In the genomic region with DNA sequence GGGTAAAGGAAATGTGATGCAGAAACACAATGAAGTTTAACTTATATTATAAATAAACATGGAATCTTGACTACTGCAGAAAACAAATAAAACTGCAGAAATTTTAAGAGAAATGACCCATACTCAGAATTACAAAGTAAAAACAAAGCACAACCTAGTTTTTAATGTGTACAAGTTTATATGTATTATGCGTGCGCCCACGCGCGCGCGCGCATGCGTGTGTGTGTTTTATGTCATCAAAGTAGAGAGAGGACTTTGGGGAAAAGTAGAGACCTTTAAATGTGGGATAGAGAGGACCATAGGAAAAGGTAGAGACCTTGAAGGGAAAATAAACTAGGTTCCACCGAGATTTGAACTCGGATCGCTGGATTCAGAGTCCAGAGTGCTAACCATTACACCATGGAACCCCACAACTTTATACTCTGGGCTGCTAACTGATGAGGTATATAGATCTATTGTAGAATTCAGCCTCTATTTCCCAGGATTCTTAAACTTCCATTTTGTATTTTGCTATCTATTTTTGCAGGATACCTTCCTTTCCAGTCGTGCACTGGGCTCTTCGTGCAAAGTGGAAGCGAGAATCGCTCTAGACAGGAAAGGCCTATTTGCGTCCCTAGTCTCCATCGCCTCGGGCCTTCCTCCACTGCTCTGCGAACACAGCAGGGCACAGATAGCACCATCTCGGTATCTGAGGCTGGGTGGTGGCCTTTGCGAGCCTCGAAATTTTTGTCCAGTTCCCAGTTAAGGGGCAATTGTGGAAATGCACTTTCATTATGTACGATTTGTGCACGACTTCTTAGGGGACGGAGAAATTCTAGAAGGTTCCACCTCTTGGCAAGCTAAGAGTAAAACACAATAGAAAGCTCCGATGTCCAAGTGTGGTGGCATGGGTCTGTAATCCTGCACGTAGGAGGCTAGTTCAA, we compare ENCODE assay signal across 8 mouse cellular contexts. TPM values are rescaled to one million over a fixed set of nuclear protein-coding genes. Genes with fewer than 3 reads are reported as not detected.
DNase-seq lines count a peak whose midpoint lies in the region; ATAC-seq and TF ChIP-seq lines count a peak whose summit lies in the region.

No protein-coding gene starts in this region.

- H3K4me2 ChIP-seq in hindbrain, embryonic 16.5 days (ENCODE audit: low read length): peak overlapping the region; percentile 46
- peak overlapping the region; percentile 17; the same call in 1 of the 2 replicates for H3K4me2 ChIP-seq in midbrain, embryonic 12.5 days (replicated peaks)

- no peak for TF ChIP-seq CTCF in testis, adult 2 months (IDR thresholded peaks at IDR 0.05; ENCODE audit: control insufficient read depth, insufficient read depth, insufficient replicate concordance, low read depth, low read length)

- no peaks in the 10 kb centered on the region for H3K9me3 ChIP-seq in hindbrain, embryonic 16.5 days (ENCODE audit: control insufficient read depth, low read length)
- H3K9me3 ChIP-seq in midbrain, embryonic 12.5 days: no peaks in the 10 kb centered on the region

- H3K4me3 ChIP-seq in testis, adult 2 months (ENCODE audit: control insufficient read depth, low read depth, low read length): peak overlapping the region; percentile 6
- H3K4me3 ChIP-seq in hindbrain, embryonic 16.5 days (ENCODE audit: low read length): peak overlapping the region; percentile 20
- H3K4me3 ChIP-seq in midbrain, embryonic 12.5 days: 0 out of 2 replicates have a peak overlapping the region, but pooled peaks have one; percentile 1

- 11% methylated on average over 28 of the region's 28 CpGs for WGBS in hindbrain, embryonic 16.5 days
- 4% methylated on average over 28 of the region's 28 CpGs for WGBS in midbrain, embryonic 12.5 days

- no peak for ATAC-seq in hindbrain, embryonic 16.5 days
- no peak for ATAC-seq in midbrain, embryonic 12.5 days (ENCODE audit: low FRiP score, low read depth)
- no peak for ATAC-seq in erythroid progenitor cell, adult 5-6 weeks (replicated peaks; ENCODE audit: low FRiP score, poor library complexity, severe bottlenecking)

- no peak for TF ChIP-seq POLR2A in testis, adult 2 months (IDR thresholded peaks at IDR 0.05; ENCODE audit: control insufficient read depth, low read depth, low read length)

- H3K36me3 ChIP-seq in testis, adult 2 months (ENCODE audit: control insufficient read depth, insufficient read depth, low read length): no peaks in the 10 kb centered on the region
- H3K36me3 ChIP-seq in hindbrain, embryonic 16.5 days (ENCODE audit: control insufficient read depth, insufficient read depth, low read length): no peaks in the 10 kb centered on the region
- H3K36me3 ChIP-seq in midbrain, embryonic 12.5 days: no peaks in the 10 kb centered on the region

- peaks cover 4% of the 10 kb centered on the region for H3K4me1 ChIP-seq in testis, adult 2 months (ENCODE audit: control insufficient read depth, insufficient read depth, low read length)
- peaks cover 2% of the 10 kb centered on the region; the same call in 1 of the 2 replicates for H3K4me1 ChIP-seq in hindbrain, embryonic 16.5 days (ENCODE audit: control insufficient read depth, insufficient read depth, low read depth, low read length)
- H3K4me1 ChIP-seq in midbrain, embryonic 12.5 days: no peaks in the 10 kb centered on the region

- H3K27me3 ChIP-seq in testis, adult 2 months (ENCODE audit: control insufficient read depth, insufficient read depth, low read length): no peaks in the 10 kb centered on the region
- peaks cover 2% of the 10 kb centered on the region for H3K27me3 ChIP-seq in hindbrain, embryonic 16.5 days (replicated peaks; ENCODE audit: control insufficient read depth, insufficient read depth, low read length)
- no peaks in the 10 kb centered on the region; the same call in 1 of the 2 replicates for H3K27me3 ChIP-seq in midbrain, embryonic 12.5 days

- H3K9ac ChIP-seq in hindbrain, embryonic 16.5 days (ENCODE audit: low read depth, low read length): no peak overlapping the region
- no peak overlapping the region for H3K9ac ChIP-seq in midbrain, embryonic 12.5 days (replicated peaks)

- DNase-seq in adrenal gland, postnatal 14 days: peak; percentile 14
- DNase-seq in adrenal gland, adult 8-10 months: no peak
- no peak for DNase-seq in testis, postnatal 14 days (ENCODE audit: low spot score)
- no peak for DNase-seq in cerebellum, postnatal 36 days

- H3K27ac ChIP-seq in testis, adult 2 months (ENCODE audit: control insufficient read depth, insufficient read depth, low read depth, low read length): no peak overlapping the region
- H3K27ac ChIP-seq in hindbrain, embryonic 16.5 days (ENCODE audit: low read depth, low read length): no peak overlapping the region
- H3K27ac ChIP-seq in midbrain, embryonic 12.5 days (replicated peaks): no peak overlapping the region

RNA-seq across cellular contexts. Expression of a gene that starts 11.0 kb away (rescaled TPM):
- total RNA-seq in adrenal gland, postnatal 14 days (2021): 1.3 and 1.7 TPM in 2 replicates
- 1 to 10 TPM; 1.5 to 6.2 (median 3.6) TPM for total RNA-seq in adrenal gland, adult 8-10 months (2022)
- 2.7 and 2.8 TPM in 2 replicates for polyA plus RNA-seq in testis, adult 2 months (2012; rRNA removed)
- polyA plus RNA-seq in hindbrain, embryonic 16.5 days (2015; fragmentation: Nextera tagmentation; extraction: Ambion mirVana): 10.6 and 12.4 TPM in 2 replicates
- polyA plus RNA-seq in midbrain, embryonic 12.5 days (2016; fragmentation: Nextera tagmentation; extraction: Ambion mirVana): 22.3 and 24.2 TPM in 2 replicates
- not detected in 2 replicates for total RNA-seq in erythroid progenitor cell, adult 5-6 weeks (2015; ENCODE audit: low replicate concordance)
- total RNA-seq in erythroid progenitor cell, adult 5-6 weeks (2017; ENCODE audit: low replicate concordance): 1.3 TPM in 1 of 2 replicates, not detected in the other

RNA-seq across cellular contexts. Expression of a gene that starts 47.1 kb away (rescaled TPM):
- not detected in 2 replicates for total RNA-seq in adrenal gland, postnatal 14 days (2021)
- not detected for total RNA-seq in adrenal gland, adult 8-10 months (2022)
- polyA plus RNA-seq in testis, adult 2 months (2012; rRNA removed): 128 and 157 TPM in 2 replicates
- not detected in 2 replicates for polyA plus RNA-seq in hindbrain, embryonic 16.5 days (2015; fragmentation: Nextera tagmentation; extraction: Ambion mirVana)
- not detected in 2 replicates for polyA plus RNA-seq in midbrain, embryonic 12.5 days (2016; fragmentation: Nextera tagmentation; extraction: Ambion mirVana)
- not detected in 2 replicates for total RNA-seq in erythroid progenitor cell, adult 5-6 weeks (2015; ENCODE audit: low replicate concordance)
- not detected in 2 replicates for total RNA-seq in erythroid progenitor cell, adult 5-6 weeks (2017; ENCODE audit: low replicate concordance)
